Mouse (Mus musculus): ENCODE results near the gene Tfec. TPM values are rescaled to one million over a fixed set of nuclear protein-coding genes. Genes with fewer than 3 reads are reported as not detected.
A peak's percentile ranks its signal among the peaks of the same experiment; 100 is the strongest.

The Tfec gene
- polyA plus RNA-seq, 1 experiment from 2014 or later: 1.1 TPM

GRCm38 (mm10) chr6:16828304-16828703 is 69.9 kb downstream of the Tfec start:
- Histone ChIP-seq H3K27ac (ENCODE audit: low read depth, low read length) (no peak overlapping the region), H3K4me2 (replicated peaks; ENCODE audit: low read depth, low read length) (no peak overlapping the region), H3K4me1 (replicated peaks; ENCODE audit: control insufficient read depth, insufficient read depth, low read length) (no peaks in the 10 kb centered on the region), H3K36me3 (ENCODE audit: control insufficient read depth, insufficient read depth, low read length) (no peaks in the 10 kb centered on the region), H3K4me3 (ENCODE audit: low read depth, low read length) (no peak overlapping the region), H3K27me3 (ENCODE audit: control insufficient read depth, insufficient read depth, low read length) (no peaks in the 10 kb centered on the region), H3K9ac (ENCODE audit: low read depth, low read length) (no peak overlapping the region), H3K9me3 (ENCODE audit: control insufficient read depth, low read length) (no peaks in the 10 kb centered on the region)
- DNase-seq (ENCODE audit: low spot score) (no peak), ATAC-seq (ENCODE audit: low FRiP score) (no peak)

- ATAC-seq (ENCODE audit: low FRiP score) (no peak), DNase-seq (ENCODE audit: low spot score) (no peak)
- Histone ChIP-seq H3K27ac (ENCODE audit: low read depth, low read length) (no peak overlapping the region), H3K4me2 (replicated peaks; ENCODE audit: low read depth, low read length) (no peak overlapping the region), H3K4me1 (replicated peaks; ENCODE audit: control insufficient read depth, insufficient read depth, low read length) (no peaks in the 10 kb centered on the region), H3K9me3 (ENCODE audit: control insufficient read depth, low read length) (no peaks in the 10 kb centered on the region), H3K36me3 (ENCODE audit: control insufficient read depth, insufficient read depth, low read length) (no peaks in the 10 kb centered on the region), H3K9ac (ENCODE audit: low read depth, low read length) (no peak overlapping the region), H3K4me3 (ENCODE audit: low read depth, low read length) (no peak overlapping the region), H3K27me3 (ENCODE audit: control insufficient read depth, insufficient read depth, low read length) (no peaks in the 10 kb centered on the region)
- WGBS: 79% methylated on average over 1 of the region's 1 CpGs
Observed at GRCm38 (mm10) chr6:16821985-16822384, 76.3 kb downstream of the Tfec start.

DNA sequence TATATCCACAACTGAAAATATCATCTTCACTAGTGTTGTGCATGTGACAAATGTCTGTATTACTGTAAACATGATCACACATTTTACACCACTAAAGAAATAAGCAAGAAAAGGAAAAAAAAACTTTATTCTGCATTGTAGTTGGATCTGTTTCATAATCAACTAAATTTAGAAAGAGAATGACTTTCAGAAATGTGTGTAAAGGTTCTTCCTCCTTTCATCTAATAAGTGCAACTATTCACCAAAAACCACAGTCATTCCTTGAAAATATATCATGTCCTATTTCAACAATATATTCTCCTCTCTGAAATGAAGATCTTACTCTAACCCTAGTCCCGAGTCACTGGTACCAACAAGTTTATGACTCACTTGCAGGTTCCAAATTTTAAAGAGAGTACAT is 91.9 kb downstream of the Tfec start:
- Histone ChIP-seq H3K9ac (ENCODE audit: low read depth, low read length) (no peak overlapping the region), H3K4me2 (replicated peaks; ENCODE audit: low read depth, low read length) (no peak overlapping the region), H3K4me1 (replicated peaks; ENCODE audit: control insufficient read depth, insufficient read depth, low read length) (no peaks in the 10 kb centered on the region), H3K4me3 (ENCODE audit: low read depth, low read length) (no peak overlapping the region), H3K27me3 (ENCODE audit: control insufficient read depth, insufficient read depth, low read length) (no peaks in the 10 kb centered on the region), H3K36me3 (ENCODE audit: control insufficient read depth, insufficient read depth, low read length) (no peaks in the 10 kb centered on the region), H3K9me3 (ENCODE audit: control insufficient read depth, low read length) (no peaks in the 10 kb centered on the region), H3K27ac (ENCODE audit: low read depth, low read length) (no peak overlapping the region)
- 86% methylated on average over 1 of the region's 1 CpGs for WGBS
- DNase-seq (ENCODE audit: low spot score): no peak
- ATAC-seq (ENCODE audit: low FRiP score): no peak

DNA sequence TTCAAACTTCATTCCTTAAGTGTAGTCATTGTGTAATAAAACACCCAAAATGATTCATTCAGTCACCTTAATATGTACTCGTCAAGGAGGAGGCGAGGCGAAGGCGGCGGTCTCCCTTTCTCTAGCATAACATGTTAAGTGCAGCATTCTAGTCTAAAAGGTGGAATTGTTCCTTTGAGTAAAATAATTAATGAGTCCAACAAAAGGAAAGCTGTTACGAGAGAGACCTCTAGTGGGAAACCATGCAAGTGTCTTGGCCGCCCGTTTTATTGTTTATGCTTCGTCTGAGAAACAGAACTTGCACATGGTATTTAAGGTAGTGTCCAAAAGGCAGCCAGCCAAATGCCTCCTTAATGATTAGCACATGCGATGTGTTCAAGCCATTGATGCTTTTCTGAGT is 100.6 kb downstream of the Tfec start:
- Histone ChIP-seq H3K27ac (ENCODE audit: low read depth, low read length) (no peak overlapping the region), H3K4me1 (replicated peaks; ENCODE audit: control insufficient read depth, insufficient read depth, low read length) (no peaks in the 10 kb centered on the region), H3K27me3 (ENCODE audit: control insufficient read depth, insufficient read depth, low read length) (no peaks in the 10 kb centered on the region), H3K9ac (ENCODE audit: low read depth, low read length) (no peak overlapping the region), H3K9me3 (ENCODE audit: control insufficient read depth, low read length) (no peaks in the 10 kb centered on the region), H3K4me3 (ENCODE audit: low read depth, low read length) (no peak overlapping the region), H3K36me3 (ENCODE audit: control insufficient read depth, insufficient read depth, low read length) (no peaks in the 10 kb centered on the region), H3K4me2 (replicated peaks; ENCODE audit: low read depth, low read length) (no peak overlapping the region)
- peak; percentile 63 for DNase-seq (ENCODE audit: low spot score)
- 36% methylated on average over 10 of the region's 10 CpGs for whole genome bisulfite sequencing
- ATAC-seq (ENCODE audit: low FRiP score): peak; percentile 49; the same call in 1 of the 2 replicates

GRCm38 (mm10) chr6:16796914-16797313 is 101.3 kb downstream of the Tfec start:
- ATAC-seq (ENCODE audit: low FRiP score) (no peak), DNase-seq (ENCODE audit: low spot score) (no peak)
- Histone ChIP-seq H3K27ac (ENCODE audit: low read depth, low read length) (no peak overlapping the region), H3K4me2 (replicated peaks; ENCODE audit: low read depth, low read length) (no peak overlapping the region), H3K36me3 (ENCODE audit: control insufficient read depth, insufficient read depth, low read length) (no peaks in the 10 kb centered on the region), H3K9me3 (ENCODE audit: control insufficient read depth, low read length) (no peaks in the 10 kb centered on the region), H3K4me3 (ENCODE audit: low read depth, low read length) (no peak overlapping the region), H3K27me3 (ENCODE audit: control insufficient read depth, insufficient read depth, low read length) (no peaks in the 10 kb centered on the region), H3K4me1 (replicated peaks; ENCODE audit: control insufficient read depth, insufficient read depth, low read length) (no peaks in the 10 kb centered on the region), H3K9ac (ENCODE audit: low read depth, low read length) (no peak overlapping the region)
- 69% methylated on average over 9 of the region's 9 CpGs for WGBS

DNA sequence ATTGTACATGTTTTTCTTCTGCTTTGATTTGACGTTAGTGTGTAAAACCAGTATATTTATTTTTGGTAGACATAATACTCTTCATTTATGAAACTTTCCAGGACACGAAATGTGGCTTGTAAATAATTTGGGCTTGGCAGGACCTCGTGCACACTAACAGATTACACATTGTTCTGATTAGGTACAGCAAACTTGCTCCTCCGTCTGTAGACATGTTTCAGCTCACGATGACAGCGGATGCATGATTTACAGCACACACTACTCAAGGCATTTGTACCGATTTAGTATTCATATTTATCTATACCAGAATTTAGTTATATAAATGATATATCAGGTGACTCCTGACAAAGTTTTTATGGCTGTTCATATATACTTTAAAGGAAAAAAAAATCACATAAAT is 104.2 kb downstream of the Tfec start:
- Histone ChIP-seq H3K27ac (ENCODE audit: low read depth, low read length) (no peak overlapping the region), H3K4me1 (replicated peaks; ENCODE audit: control insufficient read depth, insufficient read depth, low read length) (no peaks in the 10 kb centered on the region), H3K9ac (ENCODE audit: low read depth, low read length) (no peak overlapping the region), H3K27me3 (ENCODE audit: control insufficient read depth, insufficient read depth, low read length) (no peaks in the 10 kb centered on the region), H3K9me3 (ENCODE audit: control insufficient read depth, low read length) (no peaks in the 10 kb centered on the region), H3K4me3 (ENCODE audit: low read depth, low read length) (no peak overlapping the region), H3K36me3 (ENCODE audit: control insufficient read depth, insufficient read depth, low read length) (no peaks in the 10 kb centered on the region), H3K4me2 (replicated peaks; ENCODE audit: low read depth, low read length) (no peak overlapping the region)
- DNase-seq (ENCODE audit: low spot score): no peak
- WGBS: 83% methylated on average over 7 of the region's 7 CpGs
- no peak for ATAC-seq (ENCODE audit: low FRiP score)

DNA sequence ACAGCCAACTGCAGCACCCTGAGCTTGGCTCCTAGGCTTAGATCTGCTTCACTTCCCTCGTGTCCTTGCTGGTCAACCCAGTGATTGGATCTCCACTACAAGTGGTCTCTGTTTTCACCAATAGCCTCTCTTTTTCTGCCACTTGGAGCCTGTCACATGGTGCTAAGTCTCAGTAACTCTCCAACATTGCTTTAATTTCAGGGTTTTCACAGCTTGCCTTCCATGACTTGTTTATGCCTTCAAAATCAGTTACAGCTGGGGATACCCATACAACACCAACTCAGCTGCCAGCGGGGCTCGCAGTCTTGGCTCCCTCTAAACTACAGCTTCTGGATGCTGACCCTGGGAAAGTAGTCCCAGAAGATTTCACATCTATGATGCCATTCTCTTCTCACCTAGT is 113.1 kb downstream of the Tfec start:
- Histone ChIP-seq H3K9ac (ENCODE audit: low read depth, low read length) (no peak overlapping the region), H3K4me3 (ENCODE audit: low read depth, low read length) (no peak overlapping the region), H3K27ac (ENCODE audit: low read depth, low read length) (no peak overlapping the region), H3K4me1 (replicated peaks; ENCODE audit: control insufficient read depth, insufficient read depth, low read length) (no peaks in the 10 kb centered on the region), H3K36me3 (ENCODE audit: control insufficient read depth, insufficient read depth, low read length) (no peaks in the 10 kb centered on the region), H3K4me2 (replicated peaks; ENCODE audit: low read depth, low read length) (no peak overlapping the region), H3K9me3 (ENCODE audit: control insufficient read depth, low read length) (no peaks in the 10 kb centered on the region), H3K27me3 (ENCODE audit: control insufficient read depth, insufficient read depth, low read length) (no peaks in the 10 kb centered on the region)
- DNase-seq (ENCODE audit: low spot score) (no peak), ATAC-seq (ENCODE audit: low FRiP score) (no peak)
- 82% methylated on average over 3 of the region's 3 CpGs for WGBS

Other genes with a start within 250 kb of the Tfec start
- 65.2 and 65.5 TPM in 2 replicates for gene Tes, start 166.7 kb upstream of the Tfec start, polyA plus RNA-seq (2014; fragmentation: Nextera tagmentation; extraction: Ambion mirVana)